Mouse (Mus musculus): ENCODE measurements around the gene Smyd3. TPM values are rescaled to one million over a fixed set of nuclear protein-coding genes. Genes with fewer than 3 reads are reported as not detected.
A peak's percentile ranks its signal among the peaks of the same experiment; 100 is the strongest.

The Smyd3 gene
- total RNA-seq, 2 experiments from 2014 or later: 4.3 to 5.1 TPM

GRCm38 (mm10) chr1:179474776-179475175 lies 43.1 kb downstream of the Smyd3 start:
- intact Hi-C loops (cut with DNase I; ENCODE audit: low total_unique reads): loop anchor here (10.0 kb wide), 1 partner anchor 240 kb away; no protein-coding TSS in a partner anchor
- DNase-seq: no peak

GRCm38 (mm10) chr1:179473920-179474643 lies 43.8 kb downstream of the Smyd3 start:
- DNase-seq: no peak
- intact Hi-C loops (cut with DNase I; ENCODE audit: low total_unique reads): loop anchor here (10.0 kb wide), 1 partner anchor 239 kb away; no protein-coding TSS in a partner anchor

- DNase-seq: no peak
- intact Hi-C loops (cut with DNase I; ENCODE audit: low total_unique reads): no loop called here
Measured at GRCm38 (mm10) chr1:179467970-179468369, 49.9 kb downstream of the Smyd3 start.

- intact Hi-C loops (cut with DNase I; ENCODE audit: low total_unique reads): no loop called here
- no peak for DNase-seq
Measured at GRCm38 (mm10) chr1:179462376-179462775, 55.5 kb downstream of the Smyd3 start.

- DNase-seq: no peak
- intact Hi-C loops (cut with DNase I; ENCODE audit: low total_unique reads): no loop called here
Measured at GRCm38 (mm10) chr1:179461019-179461814, 56.6 kb downstream of the Smyd3 start.

- DNase-seq: no peak
- intact Hi-C loops (cut with DNase I; ENCODE audit: low total_unique reads): no loop called here
Measured at GRCm38 (mm10) chr1:179458987-179459368, 58.9 kb downstream of the Smyd3 start.

- intact Hi-C loops (cut with DNase I; ENCODE audit: low total_unique reads): no loop called here
- DNase-seq: no peak
Measured at GRCm38 (mm10) chr1:179458236-179458986, 59.4 kb downstream of the Smyd3 start.

GRCm38 (mm10) chr1:179454600-179454999 lies 63.2 kb downstream of the Smyd3 start:
- intact Hi-C loops (cut with DNase I; ENCODE audit: low total_unique reads): no loop called here
- DNase-seq: no peak

- DNase-seq: no peak
- intact Hi-C loops (cut with DNase I; ENCODE audit: low total_unique reads): no loop called here
Measured at GRCm38 (mm10) chr1:179451211-179451610, 66.6 kb downstream of the Smyd3 start.

- intact Hi-C loops (cut with DNase I; ENCODE audit: low total_unique reads): no loop called here
- DNase-seq: no peak
Measured at GRCm38 (mm10) chr1:179446845-179447212, 71.0 kb downstream of the Smyd3 start.

- peak; percentile 17 for DNase-seq
Measured at GRCm38 (mm10) chr1:179446127-179446844, 71.6 kb downstream of the Smyd3 start.

GRCm38 (mm10) chr1:179443835-179444234 lies 74.0 kb downstream of the Smyd3 start:
- intact Hi-C loops (cut with DNase I; ENCODE audit: low total_unique reads): no loop called here
- no peak for DNase-seq

More at GRCm38 (mm10) chr1:179446127-179446844, 71.6 kb downstream of the Smyd3 start:
- intact Hi-C loops (cut with DNase I; ENCODE audit: low total_unique reads): no loop called here

GRCm38 (mm10) chr1:179443423-179443822 lies 74.4 kb downstream of the Smyd3 start:
- DNase-seq: no peak
- intact Hi-C loops (cut with DNase I; ENCODE audit: low total_unique reads): no loop called here

GRCm38 (mm10) chr1:179436596-179436995 lies 81.2 kb downstream of the Smyd3 start:
- intact Hi-C loops (cut with DNase I; ENCODE audit: low total_unique reads): no loop called here
- no peak for DNase-seq

- intact Hi-C loops (cut with DNase I; ENCODE audit: low total_unique reads): no loop called here
- no peak for DNase-seq
Measured at GRCm38 (mm10) chr1:179434443-179435260, 83.2 kb downstream of the Smyd3 start.

GRCm38 (mm10) chr1:179433828-179434227 lies 84.0 kb downstream of the Smyd3 start:
- intact Hi-C loops (cut with DNase I; ENCODE audit: low total_unique reads): no loop called here
- no peak for DNase-seq

GRCm38 (mm10) chr1:179433355-179433754 lies 84.5 kb downstream of the Smyd3 start:
- intact Hi-C loops (cut with DNase I; ENCODE audit: low total_unique reads): no loop called here
- DNase-seq: no peak

- DNase-seq: no peak
- intact Hi-C loops (cut with DNase I; ENCODE audit: low total_unique reads): no loop called here
Measured at GRCm38 (mm10) chr1:179430077-179430476, 87.8 kb downstream of the Smyd3 start.
